Mouse (Mus musculus) spleen, postnatal 10 days (tissue): ENCODE data around the gene Rab5a.
"Not testable (repeated sequence)": the region's sequence is repeated elsewhere in the genome, so short reads cannot be mapped to it uniquely, and the experiment has no call there.

ENCODE experiments used
- DNase-seq, 2 experiments: peaks; one replicate each; pipeline ENCODE4 v3.0.0; 2021 to 2022; ENCODE audit warnings: low spot score in 2 of 2

The Rab5a gene

DNA sequence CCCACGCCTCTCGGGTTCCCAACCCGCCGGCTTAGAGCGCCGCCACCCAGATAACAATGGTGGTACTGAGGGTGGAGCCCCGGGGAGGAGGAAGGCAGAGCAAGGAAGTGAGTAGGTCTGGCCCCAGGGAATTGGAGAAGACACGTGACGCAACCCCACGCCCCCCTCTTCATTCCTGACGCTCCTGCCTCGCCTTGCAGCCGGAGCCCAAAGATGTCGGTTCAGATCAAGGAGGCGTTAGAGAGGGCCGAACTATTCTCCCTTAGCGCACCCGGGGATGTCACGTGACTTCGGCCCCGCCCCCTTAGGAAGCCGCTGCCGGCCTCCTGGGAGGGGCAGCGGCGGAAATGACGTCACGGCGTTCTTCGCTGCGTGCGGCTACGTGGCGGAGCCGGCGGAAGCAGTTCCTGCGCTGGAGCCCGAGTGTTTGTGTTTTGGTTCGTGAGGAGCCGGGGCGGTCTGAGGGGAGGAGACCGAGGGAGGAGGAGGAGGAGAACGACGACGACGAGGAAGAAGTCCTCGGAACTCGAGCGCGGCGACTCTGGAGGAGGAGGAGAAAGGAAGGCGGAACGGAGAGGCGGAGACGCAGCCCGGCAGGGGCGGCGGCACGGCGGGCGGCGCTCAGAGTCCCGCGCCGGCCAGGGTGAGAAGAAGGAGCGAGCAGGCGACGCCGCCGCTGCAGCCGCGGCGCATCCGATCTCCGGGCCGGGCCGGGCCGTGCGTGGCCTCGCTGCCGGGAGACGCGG lies at the start of gene Rab5a:
Gene Rab5a (plus strand): TSS at position 377 of the 746 bp plus-strand sequence.
- DNase-seq, result peak; percentile 99 to 100

DNA sequence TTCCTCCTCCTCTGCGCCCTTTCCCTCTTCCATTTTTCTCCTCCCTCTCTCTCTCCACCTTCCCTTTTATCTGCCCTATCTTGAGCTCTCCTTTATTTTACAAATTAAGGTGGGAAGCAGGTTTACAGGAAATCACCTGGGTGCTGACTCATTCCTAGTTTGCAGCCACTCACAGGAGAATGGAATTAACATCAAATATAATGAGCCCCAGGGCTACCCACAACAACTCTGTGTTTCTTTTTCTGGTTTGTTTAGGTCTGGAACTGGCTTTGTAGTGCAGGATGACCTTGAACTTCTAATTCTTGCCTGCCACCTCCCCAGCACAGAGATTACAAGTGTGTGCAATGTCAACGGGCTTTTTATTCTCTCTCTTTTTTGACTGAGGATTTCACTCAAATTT lies 22.9 kb upstream of the Rab5a start:
- no peak for DNase-seq

DNA sequence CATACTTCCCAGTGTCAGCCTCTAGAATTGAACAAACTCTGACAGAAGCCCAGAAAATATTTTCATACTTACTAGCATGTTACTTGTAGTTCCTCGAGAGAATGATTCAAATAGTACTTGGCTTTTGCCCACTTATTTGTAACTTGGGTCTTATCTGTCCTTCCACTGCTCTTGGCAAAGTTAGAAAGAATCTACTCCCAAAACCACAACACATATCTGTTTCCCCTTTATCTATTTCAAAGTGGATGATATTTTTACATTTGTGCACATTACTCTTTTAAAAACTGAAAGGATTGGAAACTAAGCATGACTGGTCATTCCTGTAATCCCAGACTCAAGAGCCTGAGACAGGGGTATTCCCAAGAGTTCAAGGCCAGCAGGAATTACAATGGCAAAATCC lies 22.3 kb upstream of the Rab5a start:
- DNase-seq, result no peak

DNA sequence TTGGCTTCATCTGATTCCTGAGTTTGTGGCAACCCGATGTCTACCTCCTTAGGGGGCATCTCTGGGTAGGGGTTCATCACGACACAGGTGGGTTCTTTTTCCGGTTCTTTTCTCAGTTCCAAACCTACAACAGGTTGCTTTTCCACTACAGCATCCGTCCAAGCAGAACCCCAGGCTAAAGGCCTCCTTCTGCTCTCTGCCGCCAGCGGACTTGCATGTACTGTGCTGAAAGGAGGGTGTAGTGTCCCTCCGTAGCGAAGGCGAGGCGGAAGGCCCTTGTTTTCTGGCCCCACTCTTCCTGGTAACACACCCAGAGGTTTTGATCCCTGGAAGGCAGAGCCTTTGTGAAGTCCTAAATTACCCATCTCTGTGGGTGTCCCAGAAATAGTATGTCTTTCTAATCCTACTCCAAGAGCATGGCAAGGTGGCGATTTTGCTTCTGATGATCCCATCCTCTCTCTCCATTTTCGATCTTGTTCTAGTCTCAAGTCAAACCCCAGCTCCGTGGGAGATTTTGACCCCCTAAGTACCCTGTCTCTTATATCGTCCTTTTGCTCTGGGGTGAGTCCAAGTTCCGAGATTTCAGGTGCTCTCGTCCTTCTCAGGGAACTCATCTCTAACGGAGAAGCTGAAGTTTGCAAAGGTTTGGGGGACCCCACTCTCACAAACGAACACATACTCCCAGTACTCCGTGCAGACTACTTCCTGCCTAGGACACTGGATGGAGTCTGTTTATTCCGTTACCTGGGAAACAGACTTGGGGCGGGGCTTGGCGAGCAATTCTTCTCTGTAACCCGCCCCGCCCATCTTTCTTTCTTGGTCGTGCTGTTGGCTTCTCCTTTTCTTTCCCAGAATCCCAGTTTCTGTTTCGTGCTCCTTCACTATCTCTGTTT lies 16.2 kb upstream of the Rab5a start, which contains the start of gene Efhb:
Gene Efhb (minus strand): TSS at position 719 of the 893 bp plus-strand sequence.
- DNase-seq, result peak in 1 of 2 experiments; percentile 68

DNA sequence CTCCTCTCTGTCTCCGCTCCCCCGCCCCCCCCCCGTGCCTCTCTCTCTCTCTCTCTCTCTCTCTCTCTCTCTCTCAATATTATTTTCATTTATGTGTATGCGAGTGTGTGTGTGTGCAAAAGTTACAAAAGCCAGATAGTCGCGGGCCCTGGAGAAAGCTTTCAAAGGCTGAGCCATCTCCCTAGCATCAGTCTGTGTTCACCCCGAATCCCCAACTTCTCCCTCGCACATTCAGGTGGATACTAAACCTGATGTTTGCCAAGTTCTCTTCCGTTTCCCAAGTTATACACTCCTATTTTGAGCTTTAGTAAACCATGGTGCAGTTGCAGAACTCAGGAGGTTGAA lies 15.6 kb upstream of the Rab5a start:
- no peak for DNase-seq

DNA sequence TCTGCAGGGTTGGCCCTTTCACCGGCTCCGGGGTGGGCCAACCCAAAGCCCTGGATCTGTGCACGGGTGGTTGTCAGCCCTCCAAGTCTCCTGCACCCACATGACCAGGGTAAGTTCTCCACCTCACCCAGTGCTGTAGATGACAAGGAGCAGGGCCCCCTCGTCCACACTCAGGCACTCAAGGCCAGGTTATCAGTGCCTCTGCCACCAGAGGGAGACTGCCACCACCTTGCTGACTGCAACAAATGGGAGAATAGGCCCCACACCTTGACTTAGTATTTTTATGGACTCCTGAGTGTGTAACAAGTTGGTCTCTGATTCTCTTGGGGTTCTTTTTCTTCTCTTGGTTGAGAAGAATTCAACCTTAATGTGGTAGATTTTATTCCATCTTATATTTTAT lies 13.5 kb upstream of the Rab5a start:
- peak in 1 of 2 experiments; percentile 31 for DNase-seq

DNA sequence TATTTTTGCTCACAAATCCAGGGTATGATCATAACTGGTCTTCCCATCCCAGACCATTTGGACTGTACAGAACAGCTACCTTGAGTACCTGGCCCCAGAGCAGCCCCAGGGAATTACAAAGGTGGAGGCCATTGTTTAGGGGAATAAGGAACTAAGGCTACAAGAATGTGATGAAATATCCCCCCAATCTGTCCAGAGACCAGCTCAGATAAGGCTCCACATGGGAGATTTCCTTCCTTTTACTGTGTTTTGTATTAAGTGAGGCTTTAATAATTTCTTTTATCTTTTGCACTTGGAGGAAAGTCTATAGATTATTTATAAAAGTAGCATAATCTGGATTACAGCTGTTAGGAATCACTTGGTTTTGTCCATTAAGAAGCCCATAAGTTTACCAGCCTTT lies 10.3 kb upstream of the Rab5a start:
- DNase-seq, result no peak

DNA sequence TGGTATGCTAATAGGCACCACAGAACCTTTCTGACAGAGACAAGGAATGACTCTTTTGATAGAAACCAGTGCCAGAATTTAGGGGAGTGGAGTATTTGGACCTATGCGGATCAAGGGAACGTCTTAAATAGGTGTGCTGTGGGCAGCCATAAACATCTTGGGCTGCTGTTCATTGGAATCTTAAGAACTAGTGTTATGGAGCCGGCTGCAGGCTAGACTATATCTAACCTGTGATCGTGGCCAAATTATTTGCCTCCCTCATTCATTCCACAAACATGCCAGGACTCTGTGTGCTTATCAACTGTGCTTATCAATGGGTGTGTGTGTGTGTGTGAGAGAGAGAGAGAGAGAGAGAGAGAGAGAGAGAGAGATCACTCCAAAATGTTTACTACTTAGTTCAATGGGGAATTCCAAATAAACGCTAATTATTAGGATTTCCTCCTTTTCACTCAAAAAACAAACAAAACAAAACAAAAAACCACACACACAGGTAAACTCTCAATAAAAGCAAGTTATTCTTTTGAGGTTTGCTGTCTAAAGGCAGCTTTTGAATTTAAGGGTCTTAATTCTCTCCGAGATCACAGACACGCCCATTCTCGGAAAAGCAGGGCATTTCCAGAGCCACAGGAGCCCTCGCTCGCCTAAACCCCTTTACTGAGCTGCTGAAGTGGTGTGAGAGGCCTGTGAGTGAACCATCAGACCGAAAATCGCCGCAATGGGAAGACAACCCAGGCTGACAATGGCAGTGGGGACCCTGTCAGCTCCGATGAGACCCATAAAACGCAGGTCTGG lies 772 bp upstream of the Rab5a start:
- DNase-seq, result no peak

DNA sequence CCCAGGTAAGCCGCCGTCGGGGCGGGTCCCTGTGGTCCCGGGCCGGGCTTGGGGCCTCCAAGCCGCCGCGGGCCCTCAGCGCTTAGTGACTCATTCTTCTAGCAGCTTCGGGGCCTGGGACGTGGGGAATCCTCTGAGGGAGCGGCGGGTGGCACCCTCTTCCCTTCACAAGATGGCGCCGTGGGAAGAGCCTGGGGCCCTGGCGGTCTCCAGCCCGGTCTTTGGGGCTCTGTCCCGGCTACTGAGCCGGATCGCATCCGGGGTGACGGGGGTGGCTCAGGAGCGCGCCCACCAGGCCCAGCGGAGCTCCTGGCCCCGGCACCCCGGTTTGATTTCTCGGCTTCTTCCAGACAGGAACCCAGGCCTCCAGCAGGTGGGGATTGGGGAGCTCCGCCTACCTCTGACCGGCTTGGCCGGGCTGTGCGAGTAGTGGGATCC lies 589 bp downstream of the Rab5a start:
- peak in 1 of 2 experiments; percentile 67 for DNase-seq

DNA sequence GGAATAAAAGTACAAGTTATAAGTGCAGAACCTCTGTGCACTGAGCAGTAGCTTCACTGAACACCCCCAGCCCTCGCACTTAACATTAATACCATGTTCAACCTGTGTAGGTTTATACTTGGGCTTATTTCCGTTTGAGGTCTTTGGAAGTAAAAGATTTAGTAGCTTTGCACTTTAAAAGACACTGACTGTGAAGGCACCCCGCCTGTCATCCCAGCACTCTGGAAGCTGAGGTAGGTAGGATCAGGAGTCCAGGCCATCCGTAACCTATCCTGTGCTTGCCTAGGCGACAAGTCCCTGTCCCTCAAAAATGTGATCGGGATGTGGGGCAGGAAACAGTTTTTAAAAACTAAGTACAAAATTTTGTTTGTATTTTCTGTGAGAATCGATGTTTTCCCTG lies 1.4 kb downstream of the Rab5a start:
- DNase-seq, result no peak

DNA sequence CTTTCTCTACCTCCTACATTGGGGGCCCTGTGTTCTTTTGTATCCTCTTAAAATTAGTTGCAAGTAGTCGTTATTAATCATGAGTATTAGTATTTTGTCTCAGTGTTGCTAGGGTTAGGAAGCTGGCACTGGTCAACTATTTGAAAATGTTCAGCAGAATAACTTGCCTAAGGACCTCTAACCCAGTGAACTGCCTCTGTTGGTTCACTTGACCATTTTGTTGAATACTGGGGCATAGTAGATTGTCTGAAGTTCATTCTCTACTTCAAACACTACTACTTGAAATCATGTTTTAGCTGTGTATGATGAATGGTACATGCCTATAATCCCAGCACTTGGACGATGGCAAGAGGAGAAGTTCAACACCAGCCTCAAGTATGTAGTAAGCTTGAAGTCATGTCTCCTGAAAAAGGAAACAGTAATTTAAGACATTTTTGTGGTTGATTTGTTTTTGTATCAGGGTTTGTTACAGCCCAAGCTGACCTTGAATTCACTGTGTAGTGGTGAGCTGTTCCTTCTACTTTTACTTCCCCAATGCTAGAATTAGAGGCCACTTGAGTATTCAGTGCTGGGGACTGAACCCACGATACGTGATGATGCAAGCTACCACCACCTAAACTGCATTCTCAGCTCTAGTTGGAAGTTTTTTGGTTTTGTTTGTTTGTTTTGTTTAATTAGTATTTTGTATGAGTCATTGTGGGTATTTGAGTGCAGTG lies 9.4 kb downstream of the Rab5a start:
- no peak for DNase-seq

DNA sequence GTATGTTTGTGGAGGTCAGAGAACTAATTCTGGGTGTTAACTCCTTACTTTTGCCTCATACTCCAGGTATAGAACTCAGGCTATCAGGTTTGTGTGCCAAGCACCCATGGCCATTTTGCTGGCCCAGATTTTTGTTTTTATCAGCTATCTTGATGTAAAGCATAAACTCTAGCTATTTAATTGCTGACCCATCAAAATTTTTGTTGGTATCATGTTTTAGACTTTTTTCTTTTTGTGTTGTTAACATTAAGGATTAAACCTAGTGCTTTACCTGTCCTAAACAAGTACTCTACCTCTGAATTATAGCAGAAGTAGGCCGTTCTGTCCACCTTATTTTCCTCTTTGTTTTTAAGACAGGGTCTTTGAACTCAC lies 10.0 kb downstream of the Rab5a start:
- no peak for DNase-seq

DNA sequence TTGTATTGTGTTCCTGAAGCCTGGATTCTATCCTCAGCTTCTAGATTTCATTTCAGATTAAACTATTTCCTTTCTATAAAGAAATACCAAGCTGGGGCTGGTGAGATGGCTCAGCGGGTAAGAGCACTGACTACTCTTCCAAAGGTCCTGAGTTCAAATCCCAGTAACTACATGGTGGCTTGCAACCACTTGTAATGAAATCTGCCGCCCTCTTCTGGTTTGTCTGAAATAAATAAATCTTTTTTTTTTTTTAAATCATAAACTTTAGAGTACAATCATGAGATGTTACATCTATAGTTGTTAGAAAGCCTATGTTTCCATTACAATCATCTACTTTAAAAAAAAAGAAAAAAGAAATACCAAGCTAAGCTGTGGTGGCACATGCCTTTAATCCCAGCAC lies 23.9 kb downstream of the Rab5a start:
- no peak for DNase-seq

DNA sequence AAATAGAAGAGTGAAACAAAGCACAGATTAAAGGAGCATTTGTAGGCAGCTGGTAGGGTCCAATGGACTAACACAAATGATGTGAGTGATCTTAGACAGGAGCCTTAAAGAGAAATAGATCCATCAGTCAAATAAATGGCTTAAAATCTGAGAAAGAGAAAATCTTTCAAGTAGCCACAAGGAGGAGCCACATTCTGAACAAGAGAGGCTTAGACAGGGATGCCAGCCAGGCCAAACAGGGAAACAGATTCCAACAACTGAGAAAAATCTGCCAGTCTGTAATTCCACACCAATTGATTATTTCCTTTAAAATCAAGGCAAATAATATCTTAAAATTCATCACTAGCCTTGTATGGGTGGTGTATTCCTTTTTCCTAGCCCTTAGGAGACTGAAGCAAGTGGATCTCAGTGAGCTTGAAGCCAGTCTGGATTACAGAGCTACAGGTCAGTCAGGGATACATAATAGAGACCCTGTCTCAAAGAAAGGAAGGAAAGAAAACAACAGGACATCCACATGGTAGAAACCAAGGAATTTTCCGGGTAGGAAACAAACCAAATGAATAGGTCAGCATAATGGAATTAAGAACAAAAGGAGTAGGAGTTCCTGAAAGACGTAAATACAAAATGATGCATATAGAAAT lies 33.4 kb downstream of the Rab5a start:
- no peak for DNase-seq

DNA sequence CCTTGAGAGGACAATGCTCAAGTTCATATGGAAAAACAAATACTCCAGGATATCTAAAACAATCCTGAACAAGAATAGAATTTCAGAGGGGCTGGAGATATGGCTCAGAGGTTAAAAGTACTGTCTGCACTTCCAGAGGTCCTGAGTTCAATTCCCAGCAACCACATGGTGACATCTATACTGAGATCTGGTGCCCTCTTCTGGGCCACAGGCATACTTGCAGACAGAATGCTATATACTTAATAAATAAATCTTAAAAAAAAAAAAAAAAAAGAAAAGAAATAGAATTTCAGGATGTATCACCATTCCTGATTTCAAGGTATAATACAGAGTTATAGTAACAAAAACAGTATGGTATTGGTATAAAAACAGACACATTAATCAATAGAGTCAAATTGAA lies 40.3 kb downstream of the Rab5a start:
- no peak for DNase-seq

DNA sequence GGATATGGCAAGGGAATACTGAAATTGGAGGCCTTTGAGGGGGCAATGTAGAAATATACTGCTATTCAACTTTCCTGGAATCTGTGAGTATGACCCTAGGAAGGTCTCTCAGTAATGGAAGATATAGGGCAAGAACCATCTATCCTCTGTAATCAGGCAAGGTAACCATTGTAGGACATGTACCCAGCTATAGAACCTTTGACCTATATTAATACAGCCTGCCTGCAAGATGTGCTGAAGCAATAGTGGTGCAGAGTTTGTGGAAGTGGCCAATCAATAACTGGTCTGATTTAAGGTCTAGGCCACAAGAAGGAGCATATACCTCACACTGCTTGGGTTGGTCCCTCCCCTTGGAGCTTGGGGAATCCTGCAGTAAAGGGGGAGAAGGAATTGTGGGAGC lies 41.5 kb downstream of the Rab5a start:
- DNase-seq, result no peak

DNA sequence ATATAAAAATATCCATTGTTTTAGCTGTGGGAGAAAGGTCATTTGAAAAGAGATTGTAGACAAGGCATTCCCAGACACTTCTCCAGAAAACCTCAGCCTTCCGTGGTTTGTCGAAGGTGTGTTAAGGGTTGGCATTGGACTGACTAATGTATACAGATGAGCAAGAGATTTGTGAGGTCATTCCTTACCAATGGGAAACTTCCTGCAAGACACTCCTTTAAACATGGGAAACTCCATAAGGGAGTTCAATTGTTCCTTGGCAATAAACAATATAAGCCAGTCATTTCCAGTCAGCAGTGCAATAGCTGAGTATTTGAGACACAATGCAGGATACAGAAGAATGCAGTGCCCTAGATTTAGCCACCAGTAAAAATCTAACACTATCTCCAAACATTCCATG lies 49.0 kb downstream of the Rab5a start:
- DNase-seq, result no peak

DNA sequence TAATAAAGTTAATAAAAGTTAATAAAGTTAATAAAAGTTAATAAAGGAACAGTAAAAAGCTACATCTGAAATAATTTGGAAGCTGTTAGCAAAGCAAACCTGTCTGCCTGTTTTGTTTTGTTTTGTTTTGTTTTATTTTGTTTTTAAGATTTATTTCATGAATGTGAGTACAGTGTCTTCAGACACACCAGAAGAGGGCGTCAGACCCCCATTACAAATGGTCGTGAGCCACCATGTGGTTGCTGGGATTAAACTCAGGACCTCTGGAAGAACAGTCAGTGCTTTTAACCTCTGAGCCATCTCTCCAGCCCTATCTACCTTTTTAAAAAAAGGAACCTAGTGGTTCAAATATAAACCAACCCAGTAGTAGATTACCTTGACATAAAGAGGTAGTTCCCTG lies 52.1 kb downstream of the Rab5a start:
- DNase-seq, result no peak

DNA sequence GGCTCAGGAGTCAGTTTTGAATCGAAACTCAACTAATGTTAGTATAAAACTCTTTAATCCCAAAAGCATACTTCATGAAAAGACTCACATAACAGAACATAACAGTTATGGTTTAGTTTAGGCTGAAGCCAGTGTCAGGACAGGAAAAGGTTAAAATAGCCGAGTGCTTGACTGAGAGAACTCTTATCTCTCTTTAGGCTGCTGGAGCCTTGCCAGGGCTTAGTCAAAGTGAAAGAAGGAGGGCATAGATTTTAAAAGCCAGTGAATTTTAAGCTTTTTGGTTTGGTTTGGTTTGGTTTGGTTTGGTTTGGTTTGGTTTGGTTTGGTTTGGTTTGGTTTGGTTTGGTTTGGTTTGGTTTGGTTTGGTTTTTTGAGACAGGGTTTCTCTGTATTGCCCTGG lies 53.4 kb downstream of the Rab5a start:
- peak in 1 of 2 experiments; percentile 39 for DNase-seq

DNA sequence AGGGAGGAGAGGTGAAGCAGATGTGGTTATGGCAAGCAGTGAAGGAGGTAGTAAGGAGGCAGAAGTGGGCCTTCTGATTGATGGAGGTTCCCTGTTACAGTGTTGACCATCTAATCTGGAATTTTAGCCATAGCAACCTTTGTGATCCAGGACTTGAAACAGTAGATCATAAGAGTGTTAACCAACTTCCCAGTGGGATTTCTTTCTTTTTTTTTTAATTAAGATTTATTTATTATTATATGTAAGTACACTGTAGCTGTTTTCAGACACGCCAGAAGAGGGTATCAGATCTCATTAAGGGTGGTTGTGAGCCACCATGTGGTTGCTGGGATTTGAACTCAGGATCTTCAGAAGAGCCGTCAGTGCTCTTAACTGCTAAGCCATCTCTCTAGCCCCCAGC lies 60.3 kb downstream of the Rab5a start, which contains the start of gene Pp2d1:
Gene Pp2d1 (minus strand): TSS at position 101 of the 400 bp plus-strand sequence.
- DNase-seq, result not testable (repeated sequence)

DNA sequence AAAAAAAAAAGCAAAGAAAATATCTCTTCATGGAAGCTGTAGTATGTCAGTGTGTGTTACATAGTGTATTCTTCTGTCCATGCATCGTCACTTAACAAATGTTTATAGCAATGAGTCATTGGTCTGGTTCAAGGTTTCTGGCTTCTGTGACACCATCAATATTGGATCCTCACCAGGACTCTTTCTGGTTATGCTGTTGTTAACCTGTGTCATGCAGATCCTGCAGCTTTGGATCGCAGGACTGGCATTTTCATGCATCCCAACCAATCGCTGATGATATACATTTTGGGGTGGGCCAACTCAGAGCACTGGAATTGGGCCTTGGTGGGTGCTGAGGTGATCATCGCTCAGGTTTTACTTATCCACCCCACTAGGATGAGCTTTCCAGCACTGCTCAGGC lies 63.5 kb downstream of the Rab5a start:
- DNase-seq, result no peak
